Comparison of ENCODE assay signal across 11 mouse cellular contexts in the genomic region with DNA sequence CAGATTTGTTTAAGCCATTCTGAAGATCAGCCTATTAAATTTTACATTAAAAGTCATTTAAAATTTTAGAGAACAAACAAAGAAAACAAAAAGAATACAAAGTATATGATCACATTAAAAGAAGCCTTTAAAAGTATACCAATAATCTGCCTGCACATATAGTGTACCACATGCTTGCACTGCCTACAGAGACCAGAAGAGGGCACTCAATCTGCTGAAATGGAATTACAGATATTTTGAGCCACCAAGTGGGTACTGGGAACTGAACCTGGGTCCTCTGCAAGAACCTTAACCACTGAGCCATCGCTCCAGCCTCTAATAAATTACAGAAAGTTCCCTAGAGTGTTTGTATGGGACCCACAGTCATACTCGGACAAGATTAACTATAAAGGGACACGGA. TPM values are rescaled to one million over a fixed set of nuclear protein-coding genes. Genes with fewer than 3 reads are reported as not detected.
DNase-seq lines count a peak whose midpoint lies in the region; ATAC-seq lines count a peak whose summit lies in the region.
"Had no signal": no experiment of that assay in that cellular context is flagged by ENCODE, and none has a peak within 500 bp of the region (broad histone marks: within the 10 kb centered on the region; RNA-seq: fewer than 3 reads in every experiment).

No protein-coding gene starts in this region.

- H3K27ac ChIP-seq in kidney, embryonic 16.5 days (ENCODE audit: low read length) = no peak overlapping the region
- H3K27ac ChIP-seq: midbrain, embryonic 10.5 days had no signal

- H3K9ac ChIP-seq in kidney, embryonic 16.5 days (replicated peaks; ENCODE audit: low read length) = no peak overlapping the region

- no peak overlapping the region for H3K4me3 ChIP-seq in kidney, embryonic 16.5 days (ENCODE audit: low read length)
- H3K4me3 ChIP-seq: midbrain, embryonic 10.5 days had no signal

- WGBS in kidney, embryonic 16.5 days = 98% methylated on average over 3 of the region's 3 CpGs

- no peaks in the 10 kb centered on the region for H3K4me1 ChIP-seq in kidney, embryonic 16.5 days (ENCODE audit: insufficient read depth, low read length)
- H3K4me1 ChIP-seq: midbrain, embryonic 10.5 days had no signal

- no peak for ATAC-seq in kidney, embryonic 16.5 days (ENCODE audit: low FRiP score, low TSS enrichment)

- H3K9me3 ChIP-seq in kidney, embryonic 16.5 days (ENCODE audit: low read length) = peaks cover 4% of the 10 kb centered on the region; the same call in 1 of the 2 replicates

- H3K36me3 ChIP-seq in kidney, embryonic 16.5 days (ENCODE audit: insufficient read depth, low read length) = peaks cover 21% of the 10 kb centered on the region

- H3K4me2 ChIP-seq in kidney, embryonic 16.5 days (replicated peaks; ENCODE audit: low read depth, low read length) = no peak overlapping the region

- peak; percentile 25 for DNase-seq in adrenal gland, postnatal 14 days
- no peak for DNase-seq in adrenal gland, postnatal 4 days (ENCODE audit: low spot score in 2 of 2)
- peak; percentile 7 to 36 for DNase-seq in kidney, postnatal 36 days
- peak; percentile 30 for DNase-seq in thymus, postnatal 14 days
- no peak for DNase-seq in thymus, adult 18-20 months
- peak; percentile 49 for DNase-seq in thymus, postnatal 4 days
- DNase-seq in ovary, postnatal 10 days (ENCODE audit: low spot score) = no peak
- DNase-seq: adrenal gland, adult 2 months; cerebellum, adult 11-12 months had no signal

- H3K27me3 ChIP-seq in kidney, embryonic 16.5 days (ENCODE audit: insufficient read depth, low read length) = no peaks in the 10 kb centered on the region

RNA-seq across cellular contexts. Expression of gene Atp2c1, which starts 59.3 kb away (rescaled TPM):
- 61.7 and 63.8 TPM in 2 replicates for total RNA-seq in adrenal gland, postnatal 14 days (2021)
- total RNA-seq in adrenal gland, postnatal 4 days (2021) = 10 to 100 TPM; 55.2 to 68.1 TPM
- polyA plus RNA-seq in kidney, embryonic 16.5 days (2015; fragmentation: Nextera tagmentation; extraction: Ambion mirVana) = 75.6 and 76.3 TPM in 2 replicates

Comparison
In these comparisons a context has a peak if more than half of its experiments do, and no peak if none do; other contexts are left out.
1. DNase-seq: peak in adrenal gland, postnatal 14 days (single experiment), kidney, postnatal 36 days (2 of 2), thymus, postnatal 14 days (single experiment) and thymus, postnatal 4 days (single experiment); none in adrenal gland, postnatal 4 days (0 of 2), thymus, adult 18-20 months (0 of 2) and ovary, postnatal 10 days (single experiment).